Comparison of ENCODE assay signal across 8 mouse cellular contexts in genomic region chr2:27232376-27232775, GRCm38 (mm10). TPM values are rescaled to one million over a fixed set of nuclear protein-coding genes. Genes with fewer than 3 reads are reported as not detected.
DNase-seq lines count a peak whose midpoint lies in the region; ATAC-seq lines count a peak whose summit lies in the region.

No protein-coding gene starts in this region.

- no peaks in the 10 kb centered on the region for H3K9me3 ChIP-seq in forebrain, embryonic 16.5 days (ENCODE audit: control insufficient read depth, low read length)

- no peaks in the 10 kb centered on the region for H3K27me3 ChIP-seq in forebrain, embryonic 16.5 days (replicated peaks; ENCODE audit: control insufficient read depth, insufficient read depth, low read length)

- no peak overlapping the region for H3K4me2 ChIP-seq in forebrain, embryonic 16.5 days (ENCODE audit: low read length)

- no peak overlapping the region for H3K4me3 ChIP-seq in forebrain, embryonic 16.5 days (replicated peaks; ENCODE audit: low read length)

- 21% methylated on average over 7 of the region's 7 CpGs for WGBS in forebrain, embryonic 16.5 days

- H3K4me1 ChIP-seq in forebrain, embryonic 16.5 days (replicated peaks; ENCODE audit: control insufficient read depth, insufficient read depth, low read length): no peaks in the 10 kb centered on the region

- no peak overlapping the region for H3K9ac ChIP-seq in forebrain, embryonic 16.5 days (replicated peaks; ENCODE audit: low read depth, low read length)

- DNase-seq in cerebellum, adult 9-10 months: peak; percentile 9
- no peak for DNase-seq in cerebellum, postnatal 4 days (ENCODE audit: low spot score in 2 of 2)
- DNase-seq in urinary bladder, postnatal 36 days (ENCODE audit: low spot score in 2 of 2): peak; percentile 16 to 35
- DNase-seq in urinary bladder, postnatal 10 days (ENCODE audit: low spot score): no peak
- DNase-seq in layer of hippocampus, adult 8-10 months (ENCODE audit: low spot score in 2 of 2): peak; percentile 70 to 72
- peak; percentile 19 to 42 for DNase-seq in monocyte, adult 2 months (ENCODE audit: low read depth in 1 of 2, low spot score in 2 of 2)

- no peaks in the 10 kb centered on the region for H3K36me3 ChIP-seq in forebrain, embryonic 16.5 days (ENCODE audit: control insufficient read depth, insufficient read depth)

- no peak for ATAC-seq in forebrain, embryonic 16.5 days
- ATAC-seq in erythroid progenitor cell, adult 5-6 weeks (replicated peaks; ENCODE audit: low FRiP score, poor library complexity, severe bottlenecking): no peak

- H3K27ac ChIP-seq in forebrain, embryonic 16.5 days (ENCODE audit: low read length): no peak overlapping the region

RNA-seq across cellular contexts. Expression of gene Sardh, which starts 15.8 kb away (rescaled TPM):
- 10 to 100 TPM in 1 of 4 experiments, 1 to 10 TPM in 3; 6.1 to 11.5 (median 9.1) TPM for total RNA-seq in layer of hippocampus, adult 8-10 months (2022)
- 4.1 and 5.8 TPM in 2 replicates for polyA plus RNA-seq in forebrain, embryonic 16.5 days (2015; fragmentation: Nextera tagmentation; extraction: Ambion mirVana)
- not detected in 2 replicates for total RNA-seq in erythroid progenitor cell, adult 5-6 weeks (2015; ENCODE audit: low replicate concordance)
- total RNA-seq in erythroid progenitor cell, adult 5-6 weeks (2017; ENCODE audit: low replicate concordance): not detected in 2 replicates

Comparison
In these comparisons a context has a peak if more than half of its experiments do, and no peak if none do; other contexts are left out.
1. DNase-seq: peak in cerebellum, adult 9-10 months (single experiment), urinary bladder, postnatal 36 days (2 of 2), layer of hippocampus, adult 8-10 months (2 of 2) and monocyte, adult 2 months (2 of 2); none in cerebellum, postnatal 4 days (0 of 2) and urinary bladder, postnatal 10 days (single experiment).
2. RNA of gene Sardh, which starts 15.8 kb away (total RNA-seq): 6.1 to 11.5 TPM in layer of hippocampus, adult 8-10 months; not detected in erythroid progenitor cell, adult 5-6 weeks; every median in the first group is over 4 times any median in the second.